Mouse (Mus musculus) E14TG2a.4 (cell line): ENCODE measurements around the gene Cox17.

Experiments used
- CTCF ChIP-seq: conservative IDR thresholded peaks from 2 replicates; pipeline ENCODE4 v1.5.1; 2014; ENCODE audit warnings: low read length
- POU5F1 ChIP-seq: IDR thresholded peaks from 2 replicates; pipeline ENCODE4 v1.6.1; 2014; ENCODE audit warnings: low read length, borderline replicate concordance

- TF ChIP-seq CTCF, result no peak
- no peak for TF ChIP-seq POU5F1
Measured at GRCm38 (mm10) chr16:38350361-38350855, 3.6 kb downstream of the Cox17 start.
